Mouse (Mus musculus) forebrain, postnatal 0 days (tissue): ENCODE measurements at regions not wholly inside any gene's neighbourhood (a gene's known extent, or its start where the extent isn't known, plus 50 kb on each side); places are given as distances from the start of the nearest gene placed in this dataset.

Source experiments
- ATAC-seq: fragments of 200-750 bp; cut with Nextera tagmentation; 2 replicates; pipeline ENCODE4 v1.8.0; 2017; ENCODE audit warnings: mild to moderate bottlenecking, moderate library complexity
- DNase-seq: peaks from one replicate; pipeline ENCODE4 v3.0.0-alpha.2; 2015
- H3K27ac ChIP-seq: fragments of 300-500 bp; sonication (generic); 2 replicates; pipeline ENCODE4 v1.5.1; 2014; ENCODE audit warnings: low read depth, mild to moderate bottlenecking, antibody characterized with exemption, low read length, moderate library complexity, mixed read lengths
- H3K27me3 ChIP-seq: fragments of 300-500 bp; sonication (generic); 2 replicates; pipeline ENCODE4 v1.6.1; 2014; ENCODE audit warnings: mild to moderate bottlenecking, low read length, mixed read lengths; ENCODE audit not compliant: insufficient read depth
- H3K36me3 ChIP-seq: fragments of 300-500 bp; sonication (generic); 2 replicates; pipeline ENCODE4 v1.6.1; 2014; ENCODE audit warnings: mild to moderate bottlenecking, moderate library complexity; ENCODE audit not compliant: insufficient read depth
- H3K4me1 ChIP-seq: fragments of 300-500 bp; sonication (generic); 2 replicates; pipeline ENCODE4 v1.6.1; 2014; ENCODE audit warnings: antibody characterized with exemption; ENCODE audit not compliant: insufficient read depth
- H3K4me2 ChIP-seq: fragments of 300-500 bp; sonication (generic); 2 replicates; pipeline ENCODE4 v1.6.1; 2014; ENCODE audit warnings: low read depth, mild to moderate bottlenecking, moderate library complexity
- H3K4me3 ChIP-seq: fragments of 300-500 bp; sonication (generic); 2 replicates; pipeline ENCODE4 v1.5.1; 2014; ENCODE audit warnings: low read depth, low read length, mixed read lengths
- H3K9ac ChIP-seq: fragments of 300-500 bp; sonication (generic); 2 replicates; pipeline ENCODE4 v1.6.1; 2014; ENCODE audit warnings: mild to moderate bottlenecking
- H3K9me3 ChIP-seq: fragments of 300-500 bp; sonication (generic); 2 replicates; pipeline ENCODE4 v1.6.1; 2016; ENCODE audit warnings: low read length
- CTCF ChIP-seq: sonication (generic); IDR thresholded peaks from 2 replicates; pipeline ENCODE4 v1.5.1; 2016; ENCODE audit warnings: antibody characterized with exemption, control low read depth, low read depth
- WGBS: fragments of 180-500 bp; shearing (Covaris S2); extraction: QIAGEN DNeasy Blood & Tissue Kit; methylation state at CpG from one replicate; pipeline ENCODE4 v1.1.7; 2014; 5-methylcytosine and 5-hydroxymethylcytosine counted together

- peaks cover 7% of the 10 kb centered on the region for H3K4me1 ChIP-seq
- peak; percentile 57 for DNase-seq
- no peaks in the 10 kb centered on the region for H3K36me3 ChIP-seq
- ATAC-seq = peak; percentile 90
- H3K4me2 ChIP-seq = no peak overlapping the region
- H3K27me3 ChIP-seq = no peaks in the 10 kb centered on the region
- H3K4me3 ChIP-seq = no peak overlapping the region
- H3K9me3 ChIP-seq = no peaks in the 10 kb centered on the region
- no peak for TF ChIP-seq CTCF
- 16% methylated on average over 4 of the region's 4 CpGs for WGBS
- no peak overlapping the region for H3K27ac ChIP-seq
- H3K9ac ChIP-seq = no peak overlapping the region
Measured at GRCm38 (mm10) chr2:80786370-80786769, 169.3 kb downstream of the Nup35 start.

GRCm38 (mm10) chr2:80793345-80794147, 176.5 kb downstream of the Nup35 start:
- no peak overlapping the region for H3K4me2 ChIP-seq
- ATAC-seq (peak; percentile 64), DNase-seq (peak; percentile 29)
- no peak for TF ChIP-seq CTCF
- no peak overlapping the region for H3K4me3 ChIP-seq
- H3K27me3 ChIP-seq = no peaks in the 10 kb centered on the region
- 43% methylated on average over 14 of the region's 14 CpGs for WGBS
- no peaks in the 10 kb centered on the region for H3K9me3 ChIP-seq
- H3K27ac ChIP-seq = no peak overlapping the region
- H3K36me3 ChIP-seq = no peaks in the 10 kb centered on the region
- H3K9ac ChIP-seq = no peak overlapping the region
- no peaks in the 10 kb centered on the region for H3K4me1 ChIP-seq

- DNase-seq (no peak), ATAC-seq (peak; percentile 60; the same call in 1 of the 2 replicates)
- H3K4me2 ChIP-seq = no peak overlapping the region
Measured at GRCm38 (mm10) chr2:80794148-80794507, 177.1 kb downstream of the Nup35 start.

GRCm38 (mm10) chr2:80819268-80819667, 202.2 kb downstream of the Nup35 start:
- no peak overlapping the region for H3K9ac ChIP-seq
- no peaks in the 10 kb centered on the region for H3K27me3 ChIP-seq
- ATAC-seq (no peak), DNase-seq (peak; percentile 24)
- no peak overlapping the region for H3K27ac ChIP-seq
- no peak overlapping the region for H3K4me2 ChIP-seq
- 62% methylated on average over 2 of the region's 2 CpGs for WGBS
- no peak for TF ChIP-seq CTCF
- no peaks in the 10 kb centered on the region for H3K36me3 ChIP-seq
- no peaks in the 10 kb centered on the region for H3K4me1 ChIP-seq
- no peak overlapping the region for H3K4me3 ChIP-seq
- H3K9me3 ChIP-seq = no peaks in the 10 kb centered on the region

More at GRCm38 (mm10) chr2:80794148-80794507, 177.1 kb downstream of the Nup35 start:
- WGBS = 51% methylated on average over 7 of the region's 7 CpGs
- no peak overlapping the region for H3K4me3 ChIP-seq
- no peaks in the 10 kb centered on the region for H3K36me3 ChIP-seq
- no peaks in the 10 kb centered on the region for H3K27me3 ChIP-seq
- no peak for TF ChIP-seq CTCF
- no peak overlapping the region for H3K9ac ChIP-seq
- H3K27ac ChIP-seq = no peak overlapping the region
- no peaks in the 10 kb centered on the region for H3K9me3 ChIP-seq
- no peaks in the 10 kb centered on the region for H3K4me1 ChIP-seq

DNA sequence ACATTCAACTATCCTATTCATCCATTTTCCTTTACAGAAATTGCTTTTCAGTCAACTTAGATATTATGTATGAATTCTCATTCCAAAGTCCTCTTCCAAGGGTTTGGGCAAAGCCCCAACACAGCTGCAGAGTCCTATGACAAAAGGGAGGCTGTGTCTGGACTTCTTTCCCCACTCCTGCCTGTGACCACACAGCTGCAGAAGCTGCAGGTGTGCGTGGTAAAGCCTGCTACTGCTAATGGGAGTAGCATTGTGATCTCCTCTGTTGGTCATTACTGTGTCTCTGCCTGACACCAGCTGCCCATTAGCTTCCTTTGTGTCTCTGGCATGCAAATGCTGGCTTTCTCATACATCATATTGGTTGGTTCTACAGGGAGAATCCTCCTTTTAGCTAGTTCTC, 234.0 kb downstream of the Nup35 start:
- ATAC-seq (peak; percentile 81), DNase-seq (peak; percentile 17)
- no peak overlapping the region for H3K4me2 ChIP-seq
- H3K4me3 ChIP-seq = no peak overlapping the region
- no peaks in the 10 kb centered on the region for H3K4me1 ChIP-seq
- H3K27me3 ChIP-seq = no peaks in the 10 kb centered on the region
- no peak overlapping the region for H3K9ac ChIP-seq
- H3K9me3 ChIP-seq = no peaks in the 10 kb centered on the region
- H3K36me3 ChIP-seq = no peaks in the 10 kb centered on the region
- H3K27ac ChIP-seq = no peak overlapping the region
- TF ChIP-seq CTCF = no peak
- 29% methylated on average over 1 of the region's 1 CpGs for WGBS

GRCm38 (mm10) chr2:80855214-80855613, 238.2 kb downstream of the Nup35 start:
- ATAC-seq (no peak), DNase-seq (no peak)
- Histone ChIP-seq H3K4me3 (no peak overlapping the region), H3K9ac (no peak overlapping the region), H3K4me2 (no peak overlapping the region), H3K4me1 (no peaks in the 10 kb centered on the region), H3K9me3 (no peaks in the 10 kb centered on the region), H3K27me3 (no peaks in the 10 kb centered on the region), H3K27ac (no peak overlapping the region), H3K36me3 (no peaks in the 10 kb centered on the region)
- no peak for TF ChIP-seq CTCF
- 86% methylated on average over 4 of the region's 4 CpGs for WGBS

DNA sequence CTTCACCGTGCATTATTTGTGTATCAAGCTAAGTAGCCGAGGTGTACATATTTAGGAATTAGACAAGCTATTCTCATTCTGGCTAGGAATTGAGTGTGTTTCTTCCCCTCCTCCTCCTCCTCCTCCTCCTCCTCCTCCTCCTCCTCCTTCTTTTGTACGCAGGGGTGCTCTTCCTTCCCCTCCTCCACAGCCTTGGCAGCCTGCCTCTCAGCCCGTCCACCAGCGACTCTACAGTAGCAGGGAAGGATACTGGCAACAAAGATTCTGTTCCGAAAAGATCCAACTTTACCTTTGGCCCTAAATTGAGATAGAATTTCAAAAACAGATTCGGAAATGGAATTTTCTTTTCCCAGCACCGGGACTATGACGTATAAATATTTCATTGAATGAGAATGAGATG, 253.0 kb downstream of the Nup35 start:
- ATAC-seq (no peak), DNase-seq (no peak)
- H3K4me3 ChIP-seq = peak overlapping the region; percentile 18
- H3K27me3 ChIP-seq = no peaks in the 10 kb centered on the region
- H3K27ac ChIP-seq = no peak overlapping the region
- TF ChIP-seq CTCF = no peak
- H3K9me3 ChIP-seq = no peaks in the 10 kb centered on the region
- no peaks in the 10 kb centered on the region for H3K4me1 ChIP-seq
- H3K9ac ChIP-seq = peak overlapping the region; percentile 18; the same call in 1 of the 2 replicates
- H3K36me3 ChIP-seq = no peaks in the 10 kb centered on the region
- peak overlapping the region; percentile 31 for H3K4me2 ChIP-seq
- WGBS = 54% methylated on average over 8 of the region's 9 CpGs
